Mouse (Mus musculus) neural tube, embryonic 14.5 days (tissue): Measurements from ENCODE around the gene Clybl. TPM values are rescaled to one million over a fixed set of nuclear protein-coding genes. Genes with fewer than 3 reads are reported as not detected.

Experiments used
- ATAC-seq: fragments of 200-750 bp; cut with Nextera tagmentation; 2 replicates; pipeline ENCODE4 v1.8.0; 2017; ENCODE audit warnings: low read depth, mild to moderate bottlenecking, moderate TSS enrichment, moderate library complexity
- H3K27ac ChIP-seq: fragments of 300-500 bp; sonication (generic); 2 replicates; pipeline ENCODE4 v1.5.1; 2014; ENCODE audit warnings: low read depth, mild to moderate bottlenecking, control low read depth, low read length, moderate library complexity, mixed read lengths
- H3K27me3 ChIP-seq: fragments of 300-500 bp; sonication (generic); 2 replicates; pipeline ENCODE4 v1.6.1; 2014; ENCODE audit warnings: low read length; ENCODE audit not compliant: control insufficient read depth, insufficient read depth
- H3K36me3 ChIP-seq: fragments of 300-500 bp; sonication (generic); 2 replicates; pipeline ENCODE4 v1.6.1; 2014; ENCODE audit warnings: low read length, mixed read lengths; ENCODE audit not compliant: control insufficient read depth, insufficient read depth
- H3K4me1 ChIP-seq: fragments of 300-500 bp; sonication (generic); 2 replicates; pipeline ENCODE4 v1.6.1; 2014; ENCODE audit warnings: low read length; ENCODE audit not compliant: control insufficient read depth, insufficient read depth
- H3K4me2 ChIP-seq: fragments of 300-500 bp; sonication (generic); 2 replicates; pipeline ENCODE4 v1.6.1; 2014; ENCODE audit warnings: mild to moderate bottlenecking, low read depth, low read length, control low read depth
- H3K4me3 ChIP-seq: fragments of 300-500 bp; sonication (generic); 2 replicates; pipeline ENCODE4 v1.5.1; 2014; ENCODE audit warnings: low read depth, low read length, control low read depth, mixed read lengths
- H3K9ac ChIP-seq: fragments of 300-500 bp; sonication (generic); replicated peaks from 2 replicates; pipeline ENCODE4 v1.6.1; 2014; ENCODE audit warnings: low read depth, mild to moderate bottlenecking, control low read depth, low read length, mixed read lengths
- H3K9me3 ChIP-seq: fragments of 300-500 bp; sonication (generic); 2 replicates; pipeline ENCODE4 v1.6.1; 2016; ENCODE audit warnings: low read length; ENCODE audit not compliant: control insufficient read depth
- WGBS: fragments of 180-500 bp; shearing (Covaris S2); extraction: QIAGEN DNeasy Blood & Tissue Kit; methylation state at CpG from one replicate; pipeline ENCODE4 v1.1.7; 2014; 5-methylcytosine and 5-hydroxymethylcytosine counted together
- polyA plus RNA-seq: library from polyadenylated mRNA; unstranded; fragments of >200 nt; fragmentation: Nextera tagmentation; extraction: Ambion mirVana; gene quantifications from 2 replicates; pipeline ENCODE4 v1.2.1, GENCODE M21; 2014

The Clybl gene
- polyA plus RNA-seq, 1 experiment from 2014 or later, result 9.1 TPM

- Histone ChIP-seq H3K27ac (no peak overlapping the region), H3K9me3 (no peaks in the 10 kb centered on the region), H3K27me3 (peaks cover 18% of the 10 kb centered on the region; the same call in 1 of the 2 replicates), H3K4me2 (no peak overlapping the region), H3K36me3 (no peaks in the 10 kb centered on the region), H3K4me1 (peaks cover 10% of the 10 kb centered on the region; the same call in 1 of the 2 replicates), H3K4me3 (no peak overlapping the region), H3K9ac (no peak overlapping the region)
- 36% methylated on average over 11 of the region's 11 CpGs for WGBS
- no peak for ATAC-seq
Measured at GRCm38 (mm10) chr14:122401886-122402285, 220.4 kb downstream of the Clybl start.

- no peak overlapping the region for H3K4me3 ChIP-seq
- H3K27ac ChIP-seq, result no peak overlapping the region
- H3K4me2 ChIP-seq, result no peak overlapping the region
- H3K9ac ChIP-seq, result no peak overlapping the region
- no peaks in the 10 kb centered on the region for H3K9me3 ChIP-seq
- no peak for ATAC-seq
- H3K36me3 ChIP-seq, result no peaks in the 10 kb centered on the region
- H3K27me3 ChIP-seq, result peaks cover 19% of the 10 kb centered on the region; the same call in 1 of the 2 replicates
- 10% methylated on average over 12 of the region's 12 CpGs for WGBS
- peaks cover 12% of the 10 kb centered on the region; the same call in 1 of the 2 replicates for H3K4me1 ChIP-seq
Measured at GRCm38 (mm10) chr14:122402716-122403258, 221.3 kb downstream of the Clybl start.

DNA sequence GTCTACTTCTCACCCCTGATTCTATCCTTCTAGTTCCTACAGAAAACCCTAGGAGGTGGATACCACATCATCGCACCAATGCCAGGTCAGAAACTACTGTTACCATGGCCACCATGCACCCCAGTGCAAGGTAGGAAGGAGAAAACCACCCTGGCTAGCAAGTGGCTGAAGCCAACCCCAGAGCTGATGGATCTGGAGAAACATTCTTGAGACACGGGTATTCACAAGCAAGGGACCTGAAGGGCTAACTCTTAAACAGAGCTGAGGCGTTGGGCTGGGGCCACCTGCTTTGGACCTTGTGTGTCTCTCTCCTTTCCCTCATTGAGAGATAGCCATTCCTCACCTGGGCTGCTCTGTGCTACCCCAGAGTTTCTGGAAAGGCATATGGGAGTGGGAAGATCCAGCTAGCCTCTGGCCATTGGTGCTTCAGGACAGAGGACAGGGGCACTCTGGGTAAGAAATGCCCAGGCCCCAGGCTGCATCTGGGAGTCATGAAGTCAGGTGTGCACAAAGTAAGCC, 222.0 kb downstream of the Clybl start:
- Histone ChIP-seq H3K36me3 (no peaks in the 10 kb centered on the region), H3K4me1 (peaks cover 12% of the 10 kb centered on the region; the same call in 1 of the 2 replicates), H3K27me3 (peaks cover 19% of the 10 kb centered on the region; the same call in 1 of the 2 replicates), H3K9ac (no peak overlapping the region), H3K9me3 (no peaks in the 10 kb centered on the region), H3K4me3 (no peak overlapping the region), H3K4me2 (no peak overlapping the region), H3K27ac (no peak overlapping the region)
- no peak for ATAC-seq
- WGBS, result 49% methylated on average over 3 of the region's 3 CpGs

DNA sequence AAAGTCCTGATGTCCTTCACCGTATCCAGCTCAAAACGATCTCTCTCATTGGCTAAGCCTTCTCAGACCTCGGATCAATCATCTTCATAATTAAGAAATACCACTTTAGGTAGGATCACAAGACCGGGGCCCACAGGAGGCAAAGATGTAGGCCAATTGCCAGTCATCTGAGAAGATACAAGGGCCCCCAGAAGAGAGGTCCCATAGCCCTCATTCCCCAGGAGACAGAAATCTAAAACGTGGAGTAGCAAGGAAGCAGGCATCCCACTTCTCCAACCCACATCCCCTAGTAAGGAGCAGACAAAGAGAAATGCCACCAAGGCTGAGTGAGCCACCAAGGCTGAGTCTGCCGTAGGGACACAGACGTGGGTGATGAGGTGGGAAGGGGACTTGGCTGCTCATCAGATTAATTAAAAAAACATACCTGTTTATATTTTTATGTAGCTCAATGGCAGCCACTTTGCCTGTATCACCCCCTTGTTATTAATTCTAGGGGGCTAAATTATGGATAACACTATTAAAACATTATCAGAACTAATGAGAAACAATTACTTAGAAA, 223.2 kb downstream of the Clybl start:
- H3K27ac ChIP-seq, result no peak overlapping the region
- peaks cover 19% of the 10 kb centered on the region; the same call in 1 of the 2 replicates for H3K27me3 ChIP-seq
- H3K4me2 ChIP-seq, result no peak overlapping the region
- H3K36me3 ChIP-seq, result no peaks in the 10 kb centered on the region
- H3K9ac ChIP-seq, result no peak overlapping the region
- H3K4me1 ChIP-seq, result peaks cover 12% of the 10 kb centered on the region; the same call in 1 of the 2 replicates
- 58% methylated on average over 7 of the region's 7 CpGs for WGBS
- no peak overlapping the region for H3K4me3 ChIP-seq
- peak; percentile 56 for ATAC-seq
- H3K9me3 ChIP-seq, result no peaks in the 10 kb centered on the region

- Histone ChIP-seq H3K4me2 (no peak overlapping the region), H3K9ac (no peak overlapping the region), H3K9me3 (no peaks in the 10 kb centered on the region), H3K27ac (no peak overlapping the region), H3K4me1 (peaks cover 12% of the 10 kb centered on the region; the same call in 1 of the 2 replicates), H3K27me3 (peaks cover 22% of the 10 kb centered on the region), H3K4me3 (no peak overlapping the region), H3K36me3 (no peaks in the 10 kb centered on the region)
- 16% methylated on average over 12 of the region's 12 CpGs for WGBS
- ATAC-seq, result peak; percentile 44
Measured at GRCm38 (mm10) chr14:122405236-122405635, 223.7 kb downstream of the Clybl start.

DNA sequence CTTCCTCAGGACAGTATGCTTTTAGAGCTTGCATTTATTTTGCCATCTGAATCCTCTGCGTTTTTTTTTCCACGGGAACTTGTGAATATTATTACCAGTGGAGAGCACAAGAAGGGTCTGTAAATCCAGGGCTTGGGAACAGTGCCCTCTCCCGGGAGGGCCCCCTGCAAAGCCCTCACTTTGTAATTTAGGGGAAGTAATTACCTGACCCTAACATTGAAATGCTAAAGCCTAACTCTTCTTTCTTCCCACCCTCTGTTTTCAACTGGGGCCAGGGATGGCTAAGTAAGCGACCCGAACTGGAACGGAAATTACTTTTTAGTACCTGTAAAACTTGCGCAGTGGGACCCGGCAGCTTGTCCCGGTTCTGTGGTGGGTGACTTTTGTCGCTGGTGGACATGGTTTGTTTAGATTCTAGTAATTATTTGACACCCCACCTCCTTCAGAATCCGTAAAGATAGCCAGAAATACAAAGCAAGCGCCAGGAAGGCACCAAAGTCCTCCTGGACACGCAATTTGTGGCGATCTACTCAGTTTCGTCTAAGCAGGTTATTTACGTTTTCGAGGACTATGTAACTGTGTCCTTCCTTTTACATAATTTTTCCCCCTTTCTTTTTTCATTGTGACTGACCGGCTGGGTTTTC, 224.5 kb downstream of the Clybl start:
- 0 out of 2 replicates have a peak, but pooled peaks have one; percentile 3 for ATAC-seq
- Histone ChIP-seq H3K36me3 (no peaks in the 10 kb centered on the region), H3K9me3 (no peaks in the 10 kb centered on the region), H3K27ac (no peak overlapping the region), H3K4me3 (peak overlapping the region; percentile 23), H3K9ac (no peak overlapping the region), H3K4me1 (peaks cover 12% of the 10 kb centered on the region; the same call in 1 of the 2 replicates), H3K4me2 (peak overlapping the region; percentile 52), H3K27me3 (peaks cover 19% of the 10 kb centered on the region)
- WGBS, result under 1% methylated on average over 18 of the region's 18 CpGs

- H3K27ac ChIP-seq, result no peak overlapping the region; the same call in 1 of the 2 replicates
- peak; percentile 52; the same call in 1 of the 2 replicates for ATAC-seq
- H3K4me3 ChIP-seq, result peak overlapping the region; percentile 23
- H3K36me3 ChIP-seq, result no peaks in the 10 kb centered on the region
- H3K27me3 ChIP-seq, result peaks cover 18% of the 10 kb centered on the region
- peak overlapping the region; percentile 32; the same call in 1 of the 2 replicates for H3K9ac ChIP-seq
- peaks cover 12% of the 10 kb centered on the region; the same call in 1 of the 2 replicates for H3K4me1 ChIP-seq
- no peaks in the 10 kb centered on the region for H3K9me3 ChIP-seq
- under 1% methylated on average over 58 of the region's 58 CpGs for WGBS
- H3K4me2 ChIP-seq, result peak overlapping the region; percentile 52
Measured at GRCm38 (mm10) chr14:122406541-122407219, 225.2 kb downstream of the Clybl start.

DNA sequence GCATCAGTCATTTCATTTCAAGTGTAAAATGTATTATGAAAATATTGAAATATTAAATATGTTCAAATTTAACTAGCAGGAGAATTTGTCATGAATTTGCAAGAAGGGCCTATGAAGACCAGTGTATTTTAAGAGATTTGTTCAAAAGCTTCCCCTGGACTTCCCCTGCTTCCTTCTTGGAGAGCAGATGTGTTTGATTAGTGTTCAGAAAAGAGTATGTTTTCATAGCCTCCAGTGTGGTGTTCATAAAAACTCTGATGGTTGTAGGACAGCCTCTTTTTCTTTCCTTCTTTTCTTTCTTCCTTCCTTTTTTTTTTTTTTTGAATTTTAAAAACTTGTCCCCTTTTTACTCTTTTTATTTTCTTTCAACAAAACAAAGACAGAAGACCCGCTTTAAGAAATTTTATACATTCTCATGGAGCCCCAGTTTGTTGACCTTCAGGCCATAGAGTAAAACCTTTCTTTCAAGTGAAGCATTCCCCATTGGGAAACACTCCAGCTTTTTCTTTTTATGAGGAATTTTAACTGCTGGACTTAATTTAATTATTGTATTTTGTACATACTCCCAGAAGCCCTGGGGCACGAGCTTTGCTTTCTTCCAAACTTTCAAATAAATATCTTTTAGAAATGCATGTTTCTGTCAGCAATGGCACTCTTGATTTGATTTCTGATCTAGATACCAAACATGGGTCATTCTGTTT, 231.5 kb downstream of the Clybl start:
- Histone ChIP-seq H3K9me3 (no peaks in the 10 kb centered on the region), H3K9ac (no peak overlapping the region), H3K4me1 (no peaks in the 10 kb centered on the region), H3K27ac (no peak overlapping the region), H3K36me3 (no peaks in the 10 kb centered on the region), H3K4me2 (no peak overlapping the region), H3K4me3 (no peak overlapping the region), H3K27me3 (peaks cover 5% of the 10 kb centered on the region; the same call in 1 of the 2 replicates)
- 73% methylated on average over 2 of the region's 2 CpGs for WGBS
- no peak for ATAC-seq
